Mouse (Mus musculus) c-Kit-negative CD71-positive TER-119-positive erythroid progenitor cells, embryonic 14.5 days (primary cell): ENCODE data around the gene Gstm4.

Experiments
- DNase-seq: peaks from one replicate; pipeline ENCODE4 v3.0.0-alpha.2; 2013; ENCODE audit warnings: low read depth, low spot score

The Gstm4 gene

GRCm38 (mm10) chr3:108044394-108045140 lies at the start of gene Gstm4:
TSS of gene Gstm4 (minus strand) at chr3:108044894.
- DNase-seq = peak; percentile 64

- DNase-seq = no peak
Measured at GRCm38 (mm10) chr3:108094146-108094545, 49.5 kb upstream of the Gstm4 start.

- DNase-seq = no peak
Measured at GRCm38 (mm10) chr3:108093306-108093705, 48.6 kb upstream of the Gstm4 start.

GRCm38 (mm10) chr3:108092536-108093115 lies 47.9 kb upstream of the Gstm4 start, which contains the start of gene Gnat2:
TSS of gene Gnat2 (plus strand) at chr3:108092789.
- no peak for DNase-seq

- DNase-seq = no peak
Measured at GRCm38 (mm10) chr3:108092030-108092429, 47.3 kb upstream of the Gstm4 start.

- no peak for DNase-seq
Measured at GRCm38 (mm10) chr3:108090561-108090960, 45.9 kb upstream of the Gstm4 start.

- DNase-seq = no peak
Measured at GRCm38 (mm10) chr3:108089916-108090315, 45.2 kb upstream of the Gstm4 start.

- no peak for DNase-seq
Measured at GRCm38 (mm10) chr3:108088842-108089380, 44.2 kb upstream of the Gstm4 start.

GRCm38 (mm10) chr3:108087329-108087728 lies 42.6 kb upstream of the Gstm4 start:
- no peak for DNase-seq

GRCm38 (mm10) chr3:108086470-108086979 lies 41.8 kb upstream of the Gstm4 start, which contains the start of gene Ampd2:
TSS of gene Ampd2 (minus strand) at chr3:108086651.
- DNase-seq = peak; percentile 65

- no peak for DNase-seq
Measured at GRCm38 (mm10) chr3:108085721-108086469, 41.2 kb upstream of the Gstm4 start.

GRCm38 (mm10) chr3:108085281-108085720 lies 40.6 kb upstream of the Gstm4 start:
- DNase-seq = peak; percentile 62

- DNase-seq = no peak
Measured at GRCm38 (mm10) chr3:108084767-108085270, 40.1 kb upstream of the Gstm4 start.

GRCm38 (mm10) chr3:108083904-108084407 lies 39.3 kb upstream of the Gstm4 start:
- no peak for DNase-seq

GRCm38 (mm10) chr3:108083161-108083560 lies 38.5 kb upstream of the Gstm4 start:
- DNase-seq = no peak

GRCm38 (mm10) chr3:108082251-108082875 lies 37.7 kb upstream of the Gstm4 start:
- no peak for DNase-seq

- no peak for DNase-seq
Measured at GRCm38 (mm10) chr3:108081681-108082080, 37.0 kb upstream of the Gstm4 start.

- DNase-seq = no peak
Measured at GRCm38 (mm10) chr3:108076836-108077235, 32.1 kb upstream of the Gstm4 start.

GRCm38 (mm10) chr3:108072983-108073569 lies 28.4 kb upstream of the Gstm4 start:
- no peak for DNase-seq
